Mouse (Mus musculus): ENCODE results near the gene Gm43518. TPM values are rescaled to one million over a fixed set of nuclear protein-coding genes. Genes with fewer than 3 reads are reported as not detected.

The Gm43518 gene
- polyA plus RNA-seq, 1 experiment from 2014 or later, result 1.7 TPM

GRCm38 (mm10) chr5:123946546-123946945 is 19.3 kb downstream of the Gm43518 start:
- Histone ChIP-seq H3K27ac (ENCODE audit: low read length) (no peak overlapping the region), H3K9me3 (replicated peaks; ENCODE audit: control insufficient read depth, low read length) (no peaks in the 10 kb centered on the region), H3K4me2 (ENCODE audit: low read depth, low read length) (no peak overlapping the region), H3K4me3 (ENCODE audit: low read depth, low read length) (no peak overlapping the region), H3K27me3 (ENCODE audit: control insufficient read depth, insufficient read depth, low read depth, low read length) (no peaks in the 10 kb centered on the region), H3K9ac (ENCODE audit: low read depth, low read length) (no peak overlapping the region), H3K36me3 (ENCODE audit: control insufficient read depth, insufficient read depth) (no peaks in the 10 kb centered on the region), H3K4me1 (ENCODE audit: control insufficient read depth, low read depth, low read length) (no peaks in the 10 kb centered on the region; the same call in 1 of the 2 replicates)
- WGBS (ENCODE audit: insufficient replicate concordance), result 76% methylated on average over 4 of the region's 4 CpGs
- no peak for ATAC-seq (ENCODE audit: low read depth)

GRCm38 (mm10) chr5:123947041-123947761 is 20.0 kb downstream of the Gm43518 start:
- ATAC-seq (ENCODE audit: low read depth), result no peak

GRCm38 (mm10) chr5:123952365-123953045 is 25.3 kb downstream of the Gm43518 start:
- H3K27me3 ChIP-seq (ENCODE audit: control insufficient read depth, insufficient read depth, low read depth, low read length), result no peaks in the 10 kb centered on the region
- no peaks in the 10 kb centered on the region; the same call in none of the 2 replicates for H3K4me1 ChIP-seq (ENCODE audit: control insufficient read depth, low read depth, low read length)
- no peak overlapping the region for H3K4me3 ChIP-seq (ENCODE audit: low read depth, low read length)
- no peaks in the 10 kb centered on the region for H3K9me3 ChIP-seq (replicated peaks; ENCODE audit: control insufficient read depth, low read length)
- ATAC-seq (ENCODE audit: low read depth), result no peak
- no peak overlapping the region for H3K9ac ChIP-seq (ENCODE audit: low read depth, low read length)
- H3K27ac ChIP-seq (ENCODE audit: low read length), result no peak overlapping the region
- no peak overlapping the region for H3K4me2 ChIP-seq (ENCODE audit: low read depth, low read length)
- WGBS (ENCODE audit: insufficient replicate concordance), result 58% methylated on average over 5 of the region's 5 CpGs
- no peaks in the 10 kb centered on the region for H3K36me3 ChIP-seq (ENCODE audit: control insufficient read depth, insufficient read depth)

More at GRCm38 (mm10) chr5:123947041-123947761, 20.0 kb downstream of the Gm43518 start:
- Histone ChIP-seq H3K9ac (ENCODE audit: low read depth, low read length) (no peak overlapping the region), H3K36me3 (ENCODE audit: control insufficient read depth, insufficient read depth) (no peaks in the 10 kb centered on the region), H3K9me3 (replicated peaks; ENCODE audit: control insufficient read depth, low read length) (no peaks in the 10 kb centered on the region), H3K27me3 (ENCODE audit: control insufficient read depth, insufficient read depth, low read depth, low read length) (no peaks in the 10 kb centered on the region), H3K27ac (ENCODE audit: low read length) (no peak overlapping the region), H3K4me3 (ENCODE audit: low read depth, low read length) (no peak overlapping the region), H3K4me1 (ENCODE audit: control insufficient read depth, low read depth, low read length) (no peaks in the 10 kb centered on the region; the same call in 1 of the 2 replicates), H3K4me2 (ENCODE audit: low read depth, low read length) (no peak overlapping the region)
- 48% methylated on average over 7 of the region's 7 CpGs for WGBS (ENCODE audit: insufficient replicate concordance)

- Histone ChIP-seq H3K4me3 (ENCODE audit: low read depth, low read length) (no peak overlapping the region), H3K9me3 (replicated peaks; ENCODE audit: control insufficient read depth, low read length) (no peaks in the 10 kb centered on the region), H3K36me3 (ENCODE audit: control insufficient read depth, insufficient read depth) (no peaks in the 10 kb centered on the region), H3K9ac (ENCODE audit: low read depth, low read length) (no peak overlapping the region), H3K27ac (ENCODE audit: low read length) (no peak overlapping the region), H3K4me2 (ENCODE audit: low read depth, low read length) (no peak overlapping the region), H3K4me1 (ENCODE audit: control insufficient read depth, low read depth, low read length) (no peaks in the 10 kb centered on the region; the same call in 1 of the 2 replicates), H3K27me3 (ENCODE audit: control insufficient read depth, insufficient read depth, low read depth, low read length) (no peaks in the 10 kb centered on the region)
- ATAC-seq (ENCODE audit: low read depth), result no peak
- 76% methylated on average over 8 of the region's 8 CpGs for WGBS (ENCODE audit: insufficient replicate concordance)
These were observed 30.0 kb downstream of the Gm43518 start for GRCm38 (mm10) chr5:123957213-123957612.

GRCm38 (mm10) chr5:123959018-123959417 is 31.8 kb downstream of the Gm43518 start:
- Histone ChIP-seq H3K36me3 (ENCODE audit: control insufficient read depth, insufficient read depth) (no peaks in the 10 kb centered on the region), H3K9me3 (replicated peaks; ENCODE audit: control insufficient read depth, low read length) (no peaks in the 10 kb centered on the region), H3K4me2 (ENCODE audit: low read depth, low read length) (no peak overlapping the region), H3K4me3 (ENCODE audit: low read depth, low read length) (no peak overlapping the region), H3K27me3 (ENCODE audit: control insufficient read depth, insufficient read depth, low read depth, low read length) (no peaks in the 10 kb centered on the region), H3K9ac (ENCODE audit: low read depth, low read length) (no peak overlapping the region), H3K27ac (ENCODE audit: low read length) (no peak overlapping the region), H3K4me1 (ENCODE audit: control insufficient read depth, low read depth, low read length) (no peaks in the 10 kb centered on the region; the same call in 1 of the 2 replicates)
- no peak for ATAC-seq (ENCODE audit: low read depth)
- WGBS (ENCODE audit: insufficient replicate concordance), result 68% methylated on average over 3 of the region's 3 CpGs

GRCm38 (mm10) chr5:123960129-123960528 is 32.9 kb downstream of the Gm43518 start:
- Histone ChIP-seq H3K4me1 (ENCODE audit: control insufficient read depth, low read depth, low read length) (peaks cover 4% of the 10 kb centered on the region; the same call in 1 of the 2 replicates), H3K4me3 (ENCODE audit: low read depth, low read length) (no peak overlapping the region), H3K9ac (ENCODE audit: low read depth, low read length) (no peak overlapping the region), H3K27ac (ENCODE audit: low read length) (no peak overlapping the region), H3K4me2 (ENCODE audit: low read depth, low read length) (no peak overlapping the region), H3K36me3 (ENCODE audit: control insufficient read depth, insufficient read depth) (no peaks in the 10 kb centered on the region), H3K27me3 (ENCODE audit: control insufficient read depth, insufficient read depth, low read depth, low read length) (no peaks in the 10 kb centered on the region), H3K9me3 (replicated peaks; ENCODE audit: control insufficient read depth, low read length) (no peaks in the 10 kb centered on the region)
- WGBS (ENCODE audit: insufficient replicate concordance), result 57% methylated on average over 8 of the region's 8 CpGs
- peak; percentile 61; the same call in 1 of the 2 replicates for ATAC-seq (ENCODE audit: low read depth)

GRCm38 (mm10) chr5:123961046-123961445 is 33.8 kb downstream of the Gm43518 start:
- WGBS (ENCODE audit: insufficient replicate concordance), result 83% methylated on average over 12 of the region's 12 CpGs
- no peaks in the 10 kb centered on the region for H3K9me3 ChIP-seq (replicated peaks; ENCODE audit: control insufficient read depth, low read length)
- no peaks in the 10 kb centered on the region for H3K27me3 ChIP-seq (ENCODE audit: control insufficient read depth, insufficient read depth, low read depth, low read length)
- no peak overlapping the region for H3K4me2 ChIP-seq (ENCODE audit: low read depth, low read length)
- no peak overlapping the region for H3K9ac ChIP-seq (ENCODE audit: low read depth, low read length)
- H3K36me3 ChIP-seq (ENCODE audit: control insufficient read depth, insufficient read depth), result no peaks in the 10 kb centered on the region
- no peak for ATAC-seq (ENCODE audit: low read depth)
- H3K27ac ChIP-seq (ENCODE audit: low read length), result no peak overlapping the region
- H3K4me3 ChIP-seq (ENCODE audit: low read depth, low read length), result no peak overlapping the region
- H3K4me1 ChIP-seq (ENCODE audit: control insufficient read depth, low read depth, low read length), result peaks cover 6% of the 10 kb centered on the region; the same call in 1 of the 2 replicates

GRCm38 (mm10) chr5:123964208-123964607 is 37.0 kb downstream of the Gm43518 start:
- H3K36me3 ChIP-seq (ENCODE audit: control insufficient read depth, insufficient read depth), result no peaks in the 10 kb centered on the region
- H3K9ac ChIP-seq (ENCODE audit: low read depth, low read length), result no peak overlapping the region
- no peak overlapping the region for H3K27ac ChIP-seq (ENCODE audit: low read length)
- no peak overlapping the region for H3K4me2 ChIP-seq (ENCODE audit: low read depth, low read length)
- 78% methylated on average over 4 of the region's 4 CpGs for WGBS (ENCODE audit: insufficient replicate concordance)
- peaks cover 6% of the 10 kb centered on the region; the same call in 1 of the 2 replicates for H3K4me1 ChIP-seq (ENCODE audit: control insufficient read depth, low read depth, low read length)
- H3K9me3 ChIP-seq (replicated peaks; ENCODE audit: control insufficient read depth, low read length), result no peaks in the 10 kb centered on the region
- ATAC-seq (ENCODE audit: low read depth), result no peak
- H3K4me3 ChIP-seq (ENCODE audit: low read depth, low read length), result no peak overlapping the region
- no peaks in the 10 kb centered on the region for H3K27me3 ChIP-seq (ENCODE audit: control insufficient read depth, insufficient read depth, low read depth, low read length)

- WGBS (ENCODE audit: insufficient replicate concordance), result 63% methylated on average over 2 of the region's 2 CpGs
- peak; percentile 66; the same call in 1 of the 2 replicates for ATAC-seq (ENCODE audit: low read depth)
These were observed 39.5 kb downstream of the Gm43518 start for GRCm38 (mm10) chr5:123966759-123967158.

More at GRCm38 (mm10) chr5:123966759-123967158, 39.5 kb downstream of the Gm43518 start:
- Histone ChIP-seq H3K27ac (ENCODE audit: low read length) (no peak overlapping the region), H3K4me1 (ENCODE audit: control insufficient read depth, low read depth, low read length) (peaks cover 6% of the 10 kb centered on the region; the same call in 1 of the 2 replicates), H3K27me3 (ENCODE audit: control insufficient read depth, insufficient read depth, low read depth, low read length) (no peaks in the 10 kb centered on the region), H3K9me3 (replicated peaks; ENCODE audit: control insufficient read depth, low read length) (no peaks in the 10 kb centered on the region), H3K4me2 (ENCODE audit: low read depth, low read length) (no peak overlapping the region), H3K36me3 (ENCODE audit: control insufficient read depth, insufficient read depth) (no peaks in the 10 kb centered on the region), H3K9ac (ENCODE audit: low read depth, low read length) (no peak overlapping the region), H3K4me3 (ENCODE audit: low read depth, low read length) (no peak overlapping the region)

Data from liver, embryonic 16.5 days (tissue).